Mouse (Mus musculus): ENCODE data around the gene Men1.
"Not testable (repeated sequence)": the region's sequence is repeated elsewhere in the genome, so short reads cannot be mapped to it uniquely, and the experiment has no call there.

Gene Men1
- long read RNA-seq, experiment 1, transcript Men1-201 (9 exons, 2,975 nt) = minor isoform, 5 of 21 reads
- long read RNA-seq, experiment 1, transcript Men1-203 (10 exons, 2,639 nt) = major isoform, 11 of 21 reads
- long read RNA-seq, experiment 1, partial matches to known transcripts = 4 of 21 reads
- long read RNA-seq, experiment 1, other reads (novel, unspliced or antisense) = 0 of 21 reads
- long read RNA-seq, experiment 2, transcript Men1-201 (9 exons, 2,975 nt) = major isoform, 8 of 27 reads
- long read RNA-seq, experiment 2, transcript Men1-206 (10 exons, 2,652 nt) = minor isoform, 5 of 27 reads
- long read RNA-seq, experiment 2, transcript Men1-203 (10 exons, 2,639 nt) = minor isoform, 6 of 27 reads
- long read RNA-seq, experiment 2, partial matches to known transcripts = 7 of 27 reads
- long read RNA-seq, experiment 2, other reads (novel, unspliced or antisense) = 0 of 27 reads

DNA sequence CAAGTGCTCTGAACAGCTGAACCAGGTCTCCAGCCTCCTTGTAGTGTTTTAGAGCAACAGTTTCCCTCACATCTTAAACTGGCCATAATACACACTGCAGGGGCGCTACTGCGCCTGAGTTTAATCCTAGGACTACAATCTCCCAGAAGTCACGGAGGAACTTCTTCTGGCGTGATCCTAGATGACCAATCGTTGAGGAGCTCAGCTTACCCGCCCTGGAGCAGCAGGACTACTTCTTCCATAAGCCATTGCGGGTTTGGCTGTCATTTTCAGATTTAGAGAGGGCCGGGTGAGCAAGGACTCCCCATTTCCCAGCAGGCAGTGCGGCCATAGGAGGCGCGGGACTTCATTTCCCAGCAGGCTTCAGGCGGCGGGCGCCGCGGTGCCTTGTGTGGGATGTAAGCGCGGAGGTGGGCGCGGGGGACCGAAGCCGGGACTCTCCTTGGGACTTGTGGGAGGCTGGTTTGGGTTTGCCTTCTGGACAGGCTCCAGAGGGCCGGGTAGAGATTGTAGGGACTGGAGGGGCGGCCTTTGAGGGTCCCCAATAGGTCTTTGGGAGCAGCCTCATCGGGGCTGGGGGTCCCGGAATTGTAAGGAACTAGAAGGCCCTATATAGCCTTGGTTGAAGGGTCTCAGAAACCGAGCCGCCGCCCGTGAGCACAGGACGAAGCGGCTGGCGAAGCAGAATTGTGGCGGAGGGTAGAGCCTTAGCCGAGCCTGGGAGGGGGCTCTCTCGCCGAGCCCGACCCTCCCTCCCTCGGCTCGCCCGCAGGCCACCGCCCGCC lies at the start of gene Men1:
Gene Men1 (plus strand): TSS at position 307 of the 785 bp plus-strand sequence.
- intact Hi-C loops (cut with DNase I) = loop anchor here (2.0 kb wide), 1 partner anchor 28 kb away; the partner anchor contains the start of gene Cdc42bpg

DNA sequence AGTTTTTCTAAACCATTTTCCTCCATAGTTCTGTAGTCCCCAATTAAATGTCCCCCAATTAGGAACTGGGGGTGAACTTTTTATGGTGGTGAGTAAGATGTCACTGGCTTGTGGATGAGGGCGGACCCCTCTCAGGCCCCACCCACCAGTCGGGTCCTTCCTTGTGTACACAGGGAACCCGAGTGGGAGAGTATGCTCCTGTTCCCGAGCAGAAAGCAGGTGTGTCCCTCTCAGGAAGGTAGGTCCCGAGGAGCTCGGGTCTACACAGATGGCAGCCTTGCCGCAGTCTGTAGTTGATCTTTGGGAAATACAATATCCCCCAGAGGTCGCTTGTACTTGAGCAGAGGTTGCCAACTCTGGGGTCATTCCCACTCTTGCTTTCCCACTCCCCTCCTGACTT lies 49.6 kb upstream of the Men1 start:
- intact Hi-C loops (cut with DNase I) = no loop called here

DNA sequence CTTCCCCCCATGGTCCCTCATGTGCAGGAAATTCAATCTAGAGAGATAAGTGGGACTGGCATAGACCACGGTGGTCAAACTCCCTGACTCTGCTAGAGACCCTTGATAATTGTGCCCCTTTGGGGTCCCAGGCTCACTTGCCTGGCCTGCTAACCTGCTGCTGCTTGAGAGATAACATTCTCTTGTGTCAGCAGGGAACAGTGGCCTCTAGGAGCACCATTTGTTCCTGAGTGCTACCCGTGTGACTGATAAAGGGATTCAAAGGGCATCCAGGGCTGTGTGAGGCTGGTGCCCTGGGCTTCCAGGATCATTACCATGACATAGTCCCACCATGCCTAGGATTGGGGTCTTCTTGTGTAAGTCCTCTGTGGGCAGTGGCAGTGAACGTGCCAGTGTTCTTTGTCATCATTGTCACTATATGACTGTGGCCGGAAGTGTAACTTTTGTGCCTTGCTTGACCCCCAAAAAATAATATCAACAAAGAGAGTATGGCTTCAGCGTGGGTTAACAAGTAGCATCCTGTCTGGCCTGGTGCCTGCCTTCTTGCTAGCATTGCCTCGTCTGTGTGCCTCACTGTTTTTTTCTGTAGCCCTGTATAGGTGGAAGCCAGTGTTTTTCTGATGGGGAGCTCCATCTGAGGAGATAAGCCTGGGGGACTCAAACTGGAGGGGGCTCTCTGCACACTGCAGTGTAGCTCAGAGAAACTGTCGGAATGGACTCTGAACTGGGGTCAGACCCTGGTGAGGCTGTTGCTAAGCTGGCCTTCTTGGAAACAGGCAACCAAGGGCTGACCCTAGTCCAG lies 48.9 kb upstream of the Men1 start:
- intact Hi-C loops (cut with DNase I) = no loop called here

DNA sequence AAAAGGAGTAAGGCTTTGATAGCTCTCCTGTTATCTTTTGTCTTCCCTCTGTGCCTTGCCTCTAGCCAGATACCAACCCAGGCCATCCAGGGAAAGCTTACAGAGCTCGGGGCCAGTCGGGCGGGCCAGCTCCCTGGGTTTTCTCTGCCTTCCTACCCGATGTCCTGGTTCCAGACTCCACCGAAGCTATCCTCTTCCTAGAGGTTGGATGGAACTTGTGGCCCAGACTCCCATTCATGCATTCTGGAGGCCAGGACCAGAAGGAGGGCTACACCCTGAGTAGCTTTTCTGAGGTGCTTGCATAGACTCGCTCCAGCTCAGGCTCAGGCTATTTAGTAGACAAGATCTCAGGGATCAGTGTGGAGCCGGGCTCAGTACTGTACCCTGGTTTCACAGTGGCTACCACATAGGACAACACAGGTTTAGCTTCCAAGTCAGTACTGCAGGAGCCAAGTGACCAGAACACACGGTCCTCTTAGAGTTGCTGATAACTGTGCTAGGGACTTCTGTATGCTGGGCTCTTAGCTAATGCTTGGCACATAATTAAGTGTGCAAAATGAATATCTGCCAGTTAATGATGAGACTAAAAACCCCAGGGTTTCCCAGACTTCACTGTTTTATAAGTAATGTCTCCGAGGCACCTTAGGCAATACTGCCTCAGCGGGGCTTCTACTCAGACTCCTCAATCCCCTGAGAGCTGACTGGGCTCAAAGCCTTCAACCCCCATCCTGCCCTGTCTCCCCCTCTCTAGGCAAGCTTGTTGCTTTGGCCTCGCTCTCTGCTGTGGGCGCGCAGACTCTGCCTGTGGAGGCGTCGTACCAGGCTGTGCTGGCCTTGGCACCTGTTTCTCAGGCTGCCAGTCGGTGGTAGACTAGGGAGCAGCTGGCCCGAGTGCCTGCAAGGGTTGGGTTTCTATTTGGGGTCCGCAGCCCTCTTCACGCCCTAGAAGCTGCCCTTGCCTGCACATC lies 48.1 kb upstream of the Men1 start:
- intact Hi-C loops (cut with DNase I) = no loop called here

DNA sequence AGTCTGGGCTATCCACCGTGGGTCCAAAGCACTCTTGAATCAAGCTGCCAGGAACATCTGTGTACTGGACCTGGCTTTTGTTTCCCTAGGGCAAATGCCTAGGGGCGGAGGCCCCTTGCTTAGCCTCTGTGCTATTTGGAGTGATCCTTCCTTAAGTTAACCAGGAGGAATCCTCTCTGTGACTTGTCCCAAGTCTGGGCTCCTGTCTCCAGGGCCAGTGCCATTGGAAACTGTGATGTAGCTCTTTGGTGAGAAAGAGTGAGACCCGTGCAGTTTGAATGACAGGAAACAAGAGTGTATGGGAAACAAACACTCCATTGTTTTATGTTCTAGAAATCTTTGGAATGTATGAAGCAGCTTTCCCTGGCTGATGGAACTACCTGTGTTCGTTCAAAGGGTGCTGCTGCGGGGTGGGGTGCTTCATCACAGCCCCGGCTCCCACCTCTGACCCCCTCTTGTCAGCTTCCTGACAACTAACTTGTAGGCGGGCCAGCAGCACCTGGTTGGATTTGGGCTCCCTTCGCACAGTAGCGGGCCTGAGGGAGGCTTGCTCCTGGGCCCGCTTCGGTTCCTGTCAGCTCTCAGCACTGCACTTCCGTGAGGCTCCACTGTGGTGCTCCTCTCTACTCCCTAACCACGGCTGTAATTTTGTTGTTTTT lies 46.4 kb upstream of the Men1 start:
- intact Hi-C loops (cut with DNase I) = no loop called here

DNA sequence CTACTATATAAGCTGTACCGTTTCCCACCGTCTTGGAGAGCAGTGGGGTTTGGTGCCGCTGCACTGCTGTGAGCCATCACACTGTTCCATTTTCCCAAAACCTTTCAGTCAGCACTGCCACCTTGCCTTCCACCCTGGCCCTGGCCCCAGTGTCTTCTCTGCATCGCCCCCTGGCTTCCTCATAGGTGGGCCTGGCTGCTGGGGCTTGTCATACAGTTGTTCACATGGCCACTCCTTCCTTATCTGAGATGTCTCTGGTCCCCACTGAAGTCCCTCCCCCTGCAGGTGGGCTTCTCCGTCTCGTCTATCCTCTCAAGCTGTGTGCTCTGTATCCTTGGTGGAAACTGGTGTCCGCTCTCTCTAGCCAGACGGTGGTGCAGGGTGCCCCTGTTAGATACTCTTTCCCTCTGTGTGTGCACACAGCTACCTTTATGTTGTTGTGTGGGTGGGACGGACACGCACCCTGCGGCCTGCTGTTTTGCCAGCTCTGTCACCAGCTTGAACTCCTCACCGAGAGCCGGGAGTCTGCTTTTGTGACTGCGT lies 45.0 kb upstream of the Men1 start:
- intact Hi-C loops (cut with DNase I) = no loop called here

DNA sequence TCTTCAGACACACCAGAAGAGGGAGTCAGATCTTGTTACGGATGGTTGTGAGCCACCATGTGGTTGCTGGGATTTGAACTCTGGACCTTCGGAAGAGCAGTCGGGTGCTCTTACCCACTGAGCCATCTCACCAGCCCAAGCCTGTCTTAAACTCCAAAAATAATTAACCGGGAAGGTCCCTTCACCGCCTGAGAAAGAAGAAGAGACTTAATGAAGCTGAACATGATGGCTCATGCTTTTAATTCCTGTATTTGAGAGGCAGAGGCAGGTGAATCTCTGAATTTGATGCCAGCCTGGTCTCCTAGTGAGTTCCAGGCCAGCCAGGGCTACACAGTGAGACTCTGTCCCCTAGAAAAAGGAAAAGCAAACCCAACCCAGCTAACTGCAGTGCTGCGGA lies 44.1 kb upstream of the Men1 start:
- intact Hi-C loops (cut with DNase I) = not testable (repeated sequence)

DNA sequence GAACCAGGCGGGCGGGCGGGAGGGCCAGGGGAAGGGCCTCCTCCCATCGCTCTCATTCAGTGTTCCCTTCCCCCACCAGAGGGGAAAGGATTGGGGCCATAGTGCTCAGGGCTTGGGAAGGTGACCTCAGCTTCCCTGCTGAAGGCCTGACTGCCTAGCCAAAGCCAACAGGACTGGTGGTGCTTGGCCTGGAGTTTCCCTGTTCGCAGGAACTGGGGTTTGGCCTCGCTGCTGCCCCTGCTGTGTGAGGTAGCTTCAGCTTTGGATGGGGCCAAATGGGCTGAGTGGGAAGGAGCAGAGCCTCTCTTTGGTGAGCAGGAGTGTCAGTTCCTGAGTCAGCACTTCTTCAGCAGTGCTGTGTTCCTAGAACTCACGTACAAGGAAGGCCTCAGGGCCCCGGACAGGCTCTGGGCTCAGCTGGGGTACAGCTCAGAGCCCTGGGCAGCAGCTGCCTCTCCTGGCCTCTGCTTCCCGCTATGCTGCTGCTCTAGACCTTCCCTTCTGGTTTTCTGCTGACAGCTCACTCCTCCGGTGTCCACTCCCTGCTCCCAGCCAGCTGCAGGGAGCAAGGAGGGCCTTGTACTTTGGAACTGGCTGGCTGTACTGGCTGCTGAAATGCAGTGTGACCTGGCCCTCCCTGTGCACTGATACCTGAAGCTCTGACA lies 43.5 kb upstream of the Men1 start:
- intact Hi-C loops (cut with DNase I) = no loop called here

DNA sequence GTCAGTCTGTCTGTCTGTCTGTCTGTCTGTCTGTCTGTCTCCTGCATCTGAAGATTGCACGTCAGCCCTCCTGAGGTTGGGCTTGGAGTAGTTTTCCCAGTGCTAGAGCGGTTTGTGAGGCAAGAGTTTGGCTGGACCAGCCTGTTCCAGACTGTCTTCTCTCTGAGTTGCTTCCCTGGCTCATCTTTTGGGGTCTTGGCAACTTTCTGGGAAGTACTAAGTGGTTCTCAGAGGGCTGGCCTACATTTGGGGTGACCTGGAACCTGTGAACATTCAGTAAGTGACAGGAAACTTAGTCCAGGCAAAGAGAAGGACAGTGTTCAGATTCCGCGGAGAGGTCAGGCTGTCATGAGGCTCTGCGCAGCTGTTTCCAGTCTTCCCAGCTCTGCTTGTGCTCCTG lies 42.5 kb upstream of the Men1 start:
- intact Hi-C loops (cut with DNase I) = no loop called here

DNA sequence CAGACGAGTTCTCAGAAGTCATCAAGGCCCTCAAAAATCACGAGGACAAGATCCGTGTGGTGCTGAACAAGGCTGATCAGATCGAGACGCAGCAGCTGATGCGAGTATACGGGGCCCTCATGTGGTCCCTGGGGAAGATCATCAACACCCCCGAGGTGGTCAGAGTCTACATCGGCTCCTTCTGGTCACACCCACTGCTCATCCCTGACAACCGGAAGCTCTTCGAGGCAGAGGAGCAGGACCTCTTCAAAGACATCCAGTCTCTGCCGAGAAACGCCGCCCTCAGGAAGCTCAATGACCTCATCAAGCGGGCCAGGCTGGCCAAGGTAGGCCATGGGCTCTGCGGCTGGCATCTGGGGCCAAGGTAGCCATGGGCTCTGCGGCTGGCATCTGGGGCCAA lies 40.5 kb upstream of the Men1 start:
- intact Hi-C loops (cut with DNase I) = no loop called here

DNA sequence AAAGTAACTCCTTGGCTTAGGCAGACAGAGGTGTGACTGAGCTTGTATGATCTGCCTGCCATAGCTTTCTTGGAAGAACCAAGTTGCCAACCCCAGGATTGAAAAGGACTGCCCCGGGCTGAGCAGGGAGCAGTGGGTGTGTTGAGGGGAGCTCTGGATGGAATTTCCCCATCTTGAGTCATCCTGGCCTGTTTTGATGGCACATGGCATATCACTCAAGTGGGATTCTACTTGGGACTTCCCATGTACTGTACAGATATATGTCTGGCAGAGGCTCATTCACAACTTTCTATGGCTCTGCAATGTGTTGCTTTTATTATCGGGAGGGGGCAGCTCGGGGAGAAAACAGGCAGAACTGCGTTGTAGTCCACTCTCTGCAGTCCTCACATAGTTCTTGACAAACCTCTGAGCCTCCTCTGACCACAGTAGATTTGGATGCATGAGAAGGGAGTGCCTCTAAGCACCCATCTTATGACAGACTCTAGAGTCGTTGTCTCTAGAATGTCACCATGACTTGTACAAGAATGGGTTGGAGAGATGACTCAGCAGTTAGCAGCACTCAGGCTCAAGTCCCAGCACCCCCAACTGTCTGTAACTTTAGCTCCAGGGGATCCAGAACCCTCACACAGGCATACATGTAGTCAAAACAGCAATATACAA lies 38.1 kb upstream of the Men1 start:
- intact Hi-C loops (cut with DNase I) = loop anchor here (2.0 kb wide), 1 partner anchor 20 kb away; the partner anchor contains the start of gene Ehd1

DNA sequence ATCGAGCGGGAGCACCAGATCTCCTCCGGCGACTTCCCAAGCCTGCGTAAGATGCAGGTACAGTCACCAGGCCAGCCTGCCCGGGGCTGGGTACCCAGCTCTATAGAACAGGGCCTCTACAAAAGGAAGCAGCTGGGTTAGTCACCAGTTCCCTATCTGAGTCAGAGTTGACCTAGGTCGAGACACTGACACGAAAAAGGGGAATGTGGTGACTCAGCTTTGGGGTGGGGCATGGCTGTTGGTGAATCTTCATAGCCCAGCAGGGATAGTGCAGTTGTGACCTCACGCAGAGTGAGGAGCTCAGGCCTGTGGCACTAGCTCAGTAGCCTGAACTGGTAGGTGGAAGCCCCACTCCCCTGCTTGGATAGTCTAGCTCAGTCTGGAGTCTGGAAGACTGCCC lies 37.1 kb upstream of the Men1 start:
- intact Hi-C loops (cut with DNase I) = loop anchor here (2.0 kb wide), 1 partner anchor 21 kb away; the partner anchor contains the start of gene Ehd1

DNA sequence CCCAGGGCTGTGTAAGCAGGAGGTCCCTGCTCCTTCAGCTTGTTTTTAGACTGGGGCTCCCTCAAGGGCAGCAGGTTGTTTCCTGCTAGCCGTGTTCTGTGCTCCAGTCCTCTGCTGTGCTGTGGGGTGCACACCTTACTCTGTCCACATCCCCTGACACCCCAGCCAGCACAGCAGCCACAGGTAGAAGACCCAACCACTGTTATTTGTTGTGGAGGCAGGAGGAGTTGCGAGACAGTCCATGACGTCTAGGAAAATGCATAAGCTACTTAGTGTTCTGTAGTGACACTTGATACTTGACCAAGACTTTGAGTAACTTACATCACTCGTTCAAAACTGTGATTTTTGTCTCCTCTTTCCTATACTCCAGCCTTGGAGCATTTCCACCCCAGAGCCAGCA lies 35.8 kb upstream of the Men1 start:
- intact Hi-C loops (cut with DNase I) = no loop called here

DNA sequence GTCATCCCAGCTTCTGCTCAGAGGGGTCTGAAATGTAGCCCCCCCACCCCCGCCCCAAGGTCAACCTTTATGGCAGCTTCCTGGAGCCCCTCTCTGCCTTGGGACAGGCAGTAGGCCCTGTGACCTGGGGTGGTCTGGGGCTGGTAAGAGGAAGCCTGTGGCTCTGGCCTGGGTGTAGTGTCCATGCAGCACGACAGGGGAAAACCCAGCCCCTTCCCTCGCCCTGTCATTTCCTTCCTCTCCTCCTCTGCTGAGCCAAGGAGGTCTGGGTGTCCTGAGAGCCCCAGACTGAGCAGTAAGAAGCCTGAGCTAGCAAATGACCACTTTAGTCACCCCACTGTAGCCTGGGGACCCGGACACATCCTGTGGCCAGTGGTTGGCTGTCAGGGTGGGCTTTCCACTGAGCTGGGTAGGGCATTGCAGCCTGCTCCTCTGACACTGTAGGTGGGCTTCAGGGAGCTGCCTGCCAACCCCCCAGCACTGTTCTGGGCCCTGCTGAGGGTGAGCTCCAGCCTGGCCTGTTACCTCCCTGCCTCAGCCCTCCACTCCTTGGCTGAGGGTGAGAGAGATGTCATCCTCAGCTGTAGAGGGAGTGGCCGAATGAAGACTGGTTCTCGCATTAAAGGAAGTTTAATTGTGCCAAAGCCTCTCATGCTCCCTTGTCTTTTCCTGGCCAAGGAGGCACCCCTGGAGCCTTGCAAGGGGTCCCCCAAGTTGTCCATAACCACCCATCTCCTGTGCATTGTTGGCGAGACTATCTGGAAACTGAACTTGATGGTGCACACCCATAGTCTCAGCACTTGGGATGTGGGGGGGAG lies 35.1 kb upstream of the Men1 start:
- intact Hi-C loops (cut with DNase I) = no loop called here

DNA sequence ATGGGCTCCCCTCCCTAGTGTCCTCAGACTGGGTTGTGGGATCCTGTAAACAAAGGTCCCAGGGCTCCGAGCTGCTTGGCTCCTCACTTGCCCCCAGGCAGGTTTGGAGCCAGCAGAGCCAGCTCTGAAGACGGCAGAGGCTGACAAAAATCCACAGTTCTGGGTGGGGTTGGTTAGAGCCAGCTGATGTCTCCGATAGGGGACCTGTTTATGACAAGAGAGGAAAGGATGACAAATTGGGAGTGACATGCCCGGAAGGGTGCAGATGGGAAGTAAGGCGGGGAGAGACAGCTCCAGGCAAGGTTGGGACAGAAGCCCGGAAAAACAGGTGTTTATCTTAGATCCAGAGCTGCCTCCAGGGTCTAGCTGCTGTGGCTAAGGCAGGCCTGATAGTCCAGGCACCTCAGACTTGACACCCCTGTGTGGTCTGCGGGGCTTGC lies 34.4 kb upstream of the Men1 start:
- intact Hi-C loops (cut with DNase I) = no loop called here

DNA sequence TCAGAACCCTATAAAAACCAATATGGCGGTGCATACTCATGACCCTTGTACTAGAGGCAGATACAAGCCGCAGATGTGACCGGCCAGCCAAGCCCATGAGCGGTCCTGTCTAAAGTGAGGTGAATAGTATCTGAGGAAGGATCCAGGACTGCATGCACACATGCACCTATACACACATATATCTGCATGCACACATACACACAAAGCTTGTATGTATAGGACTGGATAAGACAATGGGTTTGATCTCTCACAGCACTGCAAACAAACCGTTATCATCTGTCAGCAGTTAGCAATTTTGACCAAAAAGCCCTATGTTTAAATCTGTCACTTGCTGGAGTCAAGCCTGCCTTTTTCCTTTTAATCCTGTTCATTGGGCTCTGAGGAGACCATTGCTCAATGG lies 32.7 kb upstream of the Men1 start:
- intact Hi-C loops (cut with DNase I) = no loop called here

DNA sequence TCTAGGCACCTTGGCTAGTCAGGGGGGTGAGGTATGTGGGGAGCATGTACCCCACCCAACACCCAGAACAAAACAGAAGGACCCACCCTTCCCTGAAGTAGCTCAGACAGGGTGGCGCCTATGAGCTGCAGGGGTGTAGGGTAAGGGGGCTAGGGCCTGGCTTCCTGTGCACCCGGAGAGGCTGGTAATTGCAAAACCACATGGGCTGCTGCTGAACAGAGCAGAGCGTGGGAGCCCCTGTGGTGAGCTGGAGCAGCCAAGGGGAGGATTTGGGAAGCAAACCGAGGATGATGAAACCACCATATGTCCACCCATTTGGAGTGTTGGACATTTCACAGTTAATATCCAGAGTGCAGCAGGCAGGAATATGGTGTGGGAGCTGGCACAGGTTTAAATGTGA lies 32.3 kb upstream of the Men1 start:
- intact Hi-C loops (cut with DNase I) = no loop called here

All from adrenal gland (tissue).